Mouse (Mus musculus) heart, adult 2 months (tissue): Measurements from ENCODE around the gene Vegfa. TPM values are rescaled to one million over a fixed set of nuclear protein-coding genes. Genes with fewer than 3 reads are reported as not detected.

Experiments
- DNase-seq, 2 experiments: peaks; one replicate each; pipeline ENCODE4 v3.0.0; 2021
- H3K27ac ChIP-seq: fragments of 200-600 bp; 2 replicates; pipeline ENCODE4 v1.8.1; 2022
- H3K27me3 ChIP-seq: fragments of 200-500 bp; 2 replicates; pipeline ENCODE4 v1.6.1; 2012; ENCODE audit warnings: mild to moderate bottlenecking, low read length, inconsistent platforms, mixed read lengths; ENCODE audit not compliant: control insufficient read depth, insufficient read depth
- H3K36me3 ChIP-seq: fragments of 200-500 bp; 2 replicates; pipeline ENCODE4 v1.6.1; 2012; ENCODE audit warnings: low read length, inconsistent platforms; ENCODE audit not compliant: control insufficient read depth, insufficient read depth
- H3K4me1 ChIP-seq: fragments of 200-500 bp; 2 replicates; pipeline ENCODE4 v1.6.1; 2011; ENCODE audit warnings: low read length; ENCODE audit not compliant: control insufficient read depth, insufficient read depth
- H3K4me3 ChIP-seq: fragments of 200-600 bp; 2 replicates; pipeline ENCODE4 v1.8.1; 2022
- H3K79me2 ChIP-seq: fragments of 200-500 bp; replicated peaks from 2 replicates; pipeline ENCODE4 v1.6.1; 2012; ENCODE audit warnings: mild to moderate bottlenecking, inconsistent platforms, low read length, moderate library complexity, mixed read lengths; ENCODE audit not compliant: control insufficient read depth, insufficient read depth
- H3K9ac ChIP-seq: fragments of 200-500 bp; 2 replicates; pipeline ENCODE4 v1.6.1; 2012; ENCODE audit warnings: low read depth, mild to moderate bottlenecking, control low read depth, inconsistent platforms, low read length, mixed read lengths
- CTCF ChIP-seq: fragments of 200-600 bp; IDR thresholded peaks from 2 replicates; pipeline ENCODE4 v1.8.1; 2022; ENCODE audit warnings: antibody characterized with exemption, mild to moderate bottlenecking, moderate library complexity
- EP300 ChIP-seq: fragments of 200-500 bp; IDR thresholded peaks from 2 replicates; pipeline ENCODE4 v1.6.1; 2011; ENCODE audit warnings: low read depth, low read length, control low read depth; ENCODE audit not compliant: insufficient read depth
- POLR2A ChIP-seq: fragments of 200-500 bp; IDR thresholded peaks from 2 replicates; pipeline ENCODE4 v1.6.1; 2011; ENCODE audit warnings: mild to moderate bottlenecking, low read depth, low read length, control low read depth; ENCODE audit not compliant: insufficient read depth
- WGBS: fragments of 180-500 bp; shearing (Covaris S2); methylation state at CpG from one replicate; pipeline ENCODE4 v1.1.7; 2018; 5-methylcytosine and 5-hydroxymethylcytosine counted together
- intact Hi-C: fragments of 180-260 bp; cut with DNase I; formaldehyde crosslinking; loops from one replicate; pipeline ENCODE4 v1.15.1; 2025
- polyA plus RNA-seq: library from polyadenylated mRNA; depleted of rRNA; stranded (reverse); fragments of >200 nt; gene quantifications from 2 replicates; pipeline ENCODE4 v1.2.3, GENCODE M21; 2012
- total RNA-seq, 2 experiments: library from RNA; stranded (reverse); gene quantifications; 2 replicates each; pipeline ENCODE4 v1.2.3; 2021

Vegfa gene
- total and polyA plus RNA-seq, 3 experiments: 207 to 384 (median 328) TPM

DNA sequence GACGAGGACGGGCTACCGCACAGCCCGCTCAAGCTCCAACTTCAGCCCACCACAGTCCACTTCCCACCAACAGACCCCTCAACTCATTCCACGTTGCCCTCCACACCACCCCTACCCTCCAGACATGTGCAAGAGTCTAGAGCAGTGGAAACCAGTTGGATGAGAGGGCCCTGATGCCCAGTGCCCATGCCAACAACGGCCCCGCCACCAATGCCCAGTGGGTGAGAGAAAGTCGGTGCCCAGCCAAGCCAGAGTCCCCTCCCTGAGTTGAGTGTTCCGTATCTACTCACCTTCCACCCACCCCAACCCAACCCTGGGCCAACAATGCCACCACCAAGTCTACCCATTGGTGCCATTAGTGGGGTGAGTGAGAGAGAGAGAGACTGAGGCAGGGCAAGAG, 10.4 kb downstream of the Vegfa start:
- Histone ChIP-seq H3K79me2 (0 out of 2 replicates have a peak, but pooled peaks cover 1% of the 10 kb centered on the region), H3K36me3 (0 out of 2 replicates have a peak, but pooled peaks cover 2% of the 10 kb centered on the region), H3K27me3 (no peaks in the 10 kb centered on the region), H3K4me3 (no peak overlapping the region), H3K9ac (no peak overlapping the region), H3K4me1 (no peaks in the 10 kb centered on the region; the same call in 1 of the 2 replicates), H3K27ac (no peak overlapping the region)
- 85% methylated on average over 9 of the region's 9 CpGs for WGBS
- DNase-seq: no peak
- TF ChIP-seq CTCF (no peak), POLR2A (no peak), EP300 (no peak)
- intact Hi-C loops: no loop called here

DNA sequence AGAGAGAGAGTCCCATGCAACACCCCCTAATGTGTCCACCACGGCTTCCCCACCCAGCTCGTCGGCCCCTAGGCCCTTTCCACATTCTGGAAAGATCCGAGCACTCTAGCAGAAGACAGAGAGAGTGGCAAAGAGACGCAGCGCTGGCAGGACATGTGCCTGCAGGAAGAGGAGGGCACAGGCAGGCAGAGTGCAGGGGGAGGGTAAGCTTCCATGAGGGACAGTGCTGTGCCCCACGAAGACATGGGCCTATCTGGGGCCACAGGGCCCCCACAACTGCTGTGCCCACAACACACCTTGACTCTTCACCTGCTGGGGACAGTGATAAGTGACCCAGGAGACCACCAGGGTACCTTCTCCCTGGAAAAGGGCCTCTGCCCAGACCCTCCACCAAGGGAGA, 11.0 kb downstream of the Vegfa start:
- no peaks in the 10 kb centered on the region for H3K27me3 ChIP-seq
- 0 out of 2 replicates have a peak, but pooled peaks cover 1% of the 10 kb centered on the region for H3K79me2 ChIP-seq
- no peak overlapping the region for H3K9ac ChIP-seq
- DNase-seq: no peak
- no peak overlapping the region for H3K4me3 ChIP-seq
- WGBS: 80% methylated on average over 7 of the region's 7 CpGs
- H3K27ac ChIP-seq: no peak overlapping the region
- no peaks in the 10 kb centered on the region for H3K4me1 ChIP-seq
- H3K36me3 ChIP-seq: 0 out of 2 replicates have a peak, but pooled peaks cover 2% of the 10 kb centered on the region
- intact Hi-C loops: no loop called here
- TF ChIP-seq POLR2A (no peak), CTCF (no peak), EP300 (no peak)

DNA sequence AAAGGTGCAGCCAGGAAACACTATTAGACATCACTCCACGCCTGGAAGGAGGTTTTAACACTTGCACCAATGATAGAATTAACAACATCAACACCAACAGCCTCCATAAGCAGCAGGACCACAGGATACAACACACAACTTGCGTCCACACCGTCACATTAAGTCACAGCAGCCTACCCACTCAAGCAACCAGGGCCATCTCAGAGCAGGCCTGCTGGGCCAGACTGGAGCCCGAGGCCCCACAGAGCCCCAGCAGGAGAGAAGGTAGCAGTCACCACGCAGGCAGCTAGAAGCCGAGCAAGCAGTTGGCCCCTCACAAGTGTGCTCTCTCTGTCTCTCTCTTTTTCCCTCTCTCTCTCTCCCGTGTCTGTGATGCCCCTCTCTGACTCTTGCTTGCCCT, 11.6 kb downstream of the Vegfa start:
- Histone ChIP-seq H3K27me3 (no peaks in the 10 kb centered on the region), H3K36me3 (no peaks in the 10 kb centered on the region), H3K27ac (no peak overlapping the region), H3K4me1 (no peaks in the 10 kb centered on the region), H3K4me3 (no peak overlapping the region), H3K79me2 (0 out of 2 replicates have a peak, but pooled peaks cover 1% of the 10 kb centered on the region), H3K9ac (no peak overlapping the region)
- intact Hi-C loops: no loop called here
- no peak for TF ChIP-seq CTCF
- no peak for DNase-seq
- 74% methylated on average over 7 of the region's 7 CpGs for WGBS

DNA sequence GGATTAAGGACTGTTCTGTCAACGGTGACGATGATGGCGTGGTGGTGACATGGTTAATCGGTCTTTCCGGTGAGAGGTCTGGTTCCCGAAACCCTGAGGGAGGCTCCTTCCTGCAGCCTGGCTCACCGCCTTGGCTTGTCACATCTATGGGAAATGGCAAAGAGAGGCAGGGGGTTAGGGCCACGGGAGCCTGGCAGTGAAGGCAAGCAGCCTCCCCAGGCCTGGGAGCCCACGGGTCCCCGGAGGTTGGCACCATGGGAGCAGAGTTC, 13.5 kb downstream of the Vegfa start:
- 48% methylated on average over 10 of the region's 10 CpGs for WGBS
- intact Hi-C loops: no loop called here
- 0 out of 2 replicates have a peak, but pooled peaks cover 1% of the 10 kb centered on the region for H3K79me2 ChIP-seq

DNA sequence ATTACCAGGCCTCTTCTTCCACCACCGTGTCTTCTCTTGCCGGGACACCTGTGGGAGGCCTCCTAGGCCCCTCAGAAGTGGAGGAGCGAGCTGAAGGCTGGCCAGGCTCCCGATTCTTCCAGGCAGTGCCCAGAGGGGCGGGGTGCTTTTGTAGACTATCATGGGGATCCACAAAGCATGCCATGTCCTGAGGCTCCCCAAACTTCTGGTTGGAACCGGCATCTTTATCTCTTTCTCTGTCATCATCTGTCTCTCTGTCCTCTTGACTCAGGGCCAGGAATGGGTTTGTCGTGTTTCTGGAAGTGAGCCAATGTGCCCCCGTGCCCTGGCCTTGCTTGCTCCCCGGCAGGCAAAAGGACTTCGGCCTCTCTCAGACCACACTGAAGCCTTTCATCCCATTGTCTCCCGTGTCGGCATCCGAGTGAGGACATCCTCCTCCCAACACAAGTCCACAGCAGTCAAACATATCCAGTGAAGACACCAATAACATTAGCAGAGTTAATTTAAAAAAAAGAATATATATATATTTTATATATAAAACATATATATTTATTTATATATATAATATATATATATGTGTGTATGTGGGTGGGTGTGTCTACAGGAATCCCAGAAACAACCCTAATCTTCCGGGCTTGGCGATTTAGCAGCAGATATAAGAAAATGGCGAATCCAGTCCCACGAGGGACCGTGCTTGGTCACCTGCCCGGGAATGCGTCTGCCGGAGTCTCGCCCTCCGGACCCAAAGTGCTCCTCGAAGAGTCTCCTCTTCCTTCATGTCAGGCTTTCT, 14.0 kb downstream of the Vegfa start:
- TF ChIP-seq CTCF: no peak
- TF ChIP-seq EP300: no peak
- no peak for TF ChIP-seq POLR2A
- Histone ChIP-seq H3K36me3 (no peaks in the 10 kb centered on the region), H3K27me3 (no peaks in the 10 kb centered on the region), H3K9ac (no peak overlapping the region), H3K4me3 (no peak overlapping the region), H3K27ac (no peak overlapping the region), H3K79me2 (0 out of 2 replicates have a peak, but pooled peaks cover 1% of the 10 kb centered on the region), H3K4me1 (no peaks in the 10 kb centered on the region)
- intact Hi-C loops: no loop called here
- DNase-seq: no peak
- 61% methylated on average over 24 of the region's 24 CpGs for WGBS

More for the DNA sequence above, 13.5 kb downstream of the Vegfa start:
- Histone ChIP-seq H3K36me3 (no peaks in the 10 kb centered on the region), H3K27me3 (no peaks in the 10 kb centered on the region), H3K9ac (no peak overlapping the region), H3K4me1 (no peaks in the 10 kb centered on the region), H3K4me3 (no peak overlapping the region), H3K27ac (no peak overlapping the region)
- DNase-seq: no peak
- TF ChIP-seq CTCF: no peak
- TF ChIP-seq POLR2A: no peak
- no peak for TF ChIP-seq EP300

DNA sequence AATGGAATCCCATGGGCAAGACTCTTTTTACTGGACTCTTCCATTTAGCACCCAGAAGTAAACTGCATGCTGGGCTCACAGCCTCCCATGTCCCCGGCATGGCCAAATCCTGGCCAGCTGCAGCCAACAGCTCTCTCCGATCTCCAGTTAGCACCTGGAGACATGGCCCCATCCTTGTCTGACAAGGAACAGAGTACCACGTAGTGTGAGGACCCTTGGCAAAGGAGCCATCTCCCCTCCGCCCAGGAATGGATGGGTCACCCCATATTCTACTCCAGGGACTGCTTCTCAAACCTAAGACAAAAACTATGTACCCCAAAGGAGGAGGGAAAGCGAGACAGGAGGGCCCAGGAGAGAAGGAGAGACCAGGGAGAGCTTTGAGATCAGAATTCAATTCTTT, 15.6 kb downstream of the Vegfa start:
- H3K36me3 ChIP-seq: no peaks in the 10 kb centered on the region
- intact Hi-C loops: no loop called here
- no peaks in the 10 kb centered on the region for H3K79me2 ChIP-seq
- H3K27ac ChIP-seq: no peak overlapping the region
- H3K4me3 ChIP-seq: no peak overlapping the region
- DNase-seq: no peak
- H3K9ac ChIP-seq: no peak overlapping the region
- TF ChIP-seq CTCF: no peak
- 0 out of 2 replicates have a peak, but pooled peaks have one; percentile 22 for TF ChIP-seq EP300
- H3K27me3 ChIP-seq: no peaks in the 10 kb centered on the region
- H3K4me1 ChIP-seq: no peaks in the 10 kb centered on the region
- 84% methylated on average over 5 of the region's 5 CpGs for WGBS
